Mouse (Mus musculus) ES-E14 (cell line): Measurements from ENCODE around the gene Arhgap24.

ENCODE experiments used
- CHD2 ChIP-seq: IDR thresholded peaks from 2 replicates; pipeline ENCODE4 v1.6.1; 2014; ENCODE audit warnings: mild to moderate bottlenecking, low read depth, low read length, inconsistent platforms
- HCFC1 ChIP-seq: IDR thresholded peaks from 2 replicates; pipeline ENCODE4 v1.6.1; 2012; ENCODE audit warnings: low read length, inconsistent platforms, borderline replicate concordance; ENCODE audit not compliant: insufficient read depth
- MAFK ChIP-seq: IDR thresholded peaks from 2 replicates; pipeline ENCODE4 v1.6.1; 2014; ENCODE audit warnings: mild to moderate bottlenecking, low read depth, low read length, inconsistent platforms; ENCODE audit not compliant: insufficient read depth

DNA sequence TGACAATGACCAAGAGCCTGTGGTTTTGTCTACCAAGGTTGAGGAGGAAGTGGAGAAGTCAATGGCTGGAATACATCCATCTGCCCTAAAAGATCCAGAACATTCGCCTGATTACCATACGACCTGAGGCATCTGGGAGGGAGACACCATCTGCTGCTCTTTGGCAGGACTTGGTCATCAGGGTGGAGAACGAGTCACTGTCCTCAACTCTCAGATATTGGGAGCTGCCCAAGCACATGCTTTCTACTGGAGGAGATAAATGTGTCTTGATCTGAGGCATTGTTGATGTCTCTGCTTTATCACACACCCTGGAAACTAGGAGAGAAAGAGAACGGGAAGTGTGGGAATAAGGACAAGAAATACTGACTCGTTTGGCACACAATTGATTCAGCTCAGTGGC, 206.5 kb downstream of the Arhgap24 start:
- TF ChIP-seq HCFC1 (no peak), MAFK (no peak), CHD2 (no peak)
